Mouse (Mus musculus) lung, embryonic 14.5 days (tissue): ENCODE measurements around the gene Utp3. TPM values are rescaled to one million over a fixed set of nuclear protein-coding genes. Genes with fewer than 3 reads are reported as not detected.

Experiments used
- ATAC-seq: fragments of 200-750 bp; cut with Nextera tagmentation; 2 replicates; pipeline ENCODE4 v1.8.0; 2017; ENCODE audit warnings: mild to moderate bottlenecking, moderate TSS enrichment, moderate library complexity; ENCODE audit not compliant: insufficient read depth
- DNase-seq: peaks from one replicate; pipeline ENCODE4 v3.0.0-alpha.2; 2015
- H3K27ac ChIP-seq: fragments of 300-500 bp; sonication (generic); 2 replicates; pipeline ENCODE4 v1.5.1; 2014; ENCODE audit warnings: low read depth, mild to moderate bottlenecking, moderate library complexity
- H3K27me3 ChIP-seq: fragments of 300-500 bp; sonication (generic); 2 replicates; pipeline ENCODE4 v1.6.1; 2014; ENCODE audit warnings: low read length, control low read depth; ENCODE audit not compliant: insufficient read depth
- H3K36me3 ChIP-seq: fragments of 300-500 bp; sonication (generic); 2 replicates; pipeline ENCODE4 v1.6.1; 2014; ENCODE audit warnings: control low read depth; ENCODE audit not compliant: insufficient read depth
- H3K4me1 ChIP-seq: fragments of 300-500 bp; sonication (generic); 2 replicates; pipeline ENCODE4 v1.6.1; 2014; ENCODE audit warnings: antibody characterized with exemption, control low read depth; ENCODE audit not compliant: insufficient read depth
- H3K4me2 ChIP-seq: fragments of 300-500 bp; sonication (generic); 2 replicates; pipeline ENCODE4 v1.6.1; 2014; ENCODE audit warnings: mild to moderate bottlenecking
- H3K4me3 ChIP-seq: fragments of 300-500 bp; sonication (generic); 2 replicates; pipeline ENCODE4 v1.5.1; 2014; ENCODE audit warnings: low read depth, low read length
- H3K9ac ChIP-seq: fragments of 300-500 bp; sonication (generic); 2 replicates; pipeline ENCODE4 v1.6.1; 2014
- H3K9me3 ChIP-seq: fragments of 300-500 bp; sonication (generic); 2 replicates; pipeline ENCODE4 v1.6.1; 2016; ENCODE audit warnings: low read depth, low read length, control low read depth
- CTCF ChIP-seq: IDR thresholded peaks from 2 replicates; pipeline ENCODE4 v1.5.1; 2016; ENCODE audit warnings: antibody characterized with exemption, low read depth
- WGBS: fragments of 180-500 bp; shearing (Covaris S2); extraction: QIAGEN DNeasy Blood & Tissue Kit; methylation state at CpG from one replicate; pipeline ENCODE4 v1.1.7; 2014; 5-methylcytosine and 5-hydroxymethylcytosine counted together
- polyA plus RNA-seq: library from polyadenylated mRNA; unstranded; fragments of >200 nt; fragmentation: Nextera tagmentation; extraction: Ambion mirVana; gene quantifications from 2 replicates; pipeline ENCODE4 v1.2.1, GENCODE M21; 2014

Gene Utp3
- polyA plus RNA-seq, 1 experiment from 2014 or later, result 66.8 TPM

DNA sequence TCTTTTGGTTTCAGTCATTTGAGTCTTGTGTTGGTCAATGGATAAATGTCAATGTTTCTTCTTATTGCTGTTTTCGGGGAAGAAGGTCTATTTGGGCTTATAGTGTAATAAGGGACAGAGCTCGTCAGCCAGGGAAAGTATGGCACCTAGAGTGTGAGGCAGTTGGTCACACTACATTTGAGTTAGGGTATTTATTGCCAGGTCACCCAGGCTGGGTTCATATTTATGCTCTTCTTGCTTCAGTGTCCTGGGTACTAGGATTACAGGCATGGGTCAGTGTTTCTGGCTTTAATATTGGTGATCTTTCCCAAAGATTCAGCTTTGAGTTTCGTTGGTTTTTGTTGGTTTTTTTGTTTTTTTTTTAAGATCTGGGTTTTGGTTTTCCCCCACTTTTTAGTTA is 48.5 kb downstream of the Utp3 start:
- Histone ChIP-seq H3K27me3 (no peaks in the 10 kb centered on the region), H3K9ac (no peak overlapping the region), H3K27ac (no peak overlapping the region), H3K4me1 (no peaks in the 10 kb centered on the region), H3K4me2 (no peak overlapping the region), H3K4me3 (no peak overlapping the region), H3K9me3 (no peaks in the 10 kb centered on the region), H3K36me3 (no peaks in the 10 kb centered on the region)
- ATAC-seq (no peak), DNase-seq (no peak)
- WGBS, result 81% methylated on average over 3 of the region's 3 CpGs
- no peak for TF ChIP-seq CTCF

DNA sequence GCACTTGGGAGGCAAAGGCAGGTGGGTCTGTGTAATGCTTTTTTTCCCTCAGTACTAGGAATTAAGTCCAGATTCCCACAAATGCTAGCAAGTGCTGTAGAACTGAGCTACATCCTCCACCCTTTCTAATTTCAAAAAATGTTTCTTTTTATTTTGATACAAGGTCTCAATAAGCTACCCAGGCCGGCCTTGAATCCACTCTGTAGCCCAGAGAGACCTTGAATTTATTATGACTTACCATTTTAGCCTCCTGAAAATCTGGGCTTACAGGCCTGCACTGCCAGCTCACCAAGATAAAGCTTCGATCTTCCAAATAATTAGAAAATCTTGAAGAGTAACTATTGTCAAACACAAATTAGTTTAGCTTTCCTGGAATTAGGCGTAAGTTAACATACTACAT is 49.8 kb downstream of the Utp3 start:
- no peak overlapping the region for H3K4me2 ChIP-seq
- H3K9me3 ChIP-seq, result no peaks in the 10 kb centered on the region
- no peak overlapping the region for H3K4me3 ChIP-seq
- H3K27me3 ChIP-seq, result no peaks in the 10 kb centered on the region
- H3K27ac ChIP-seq, result no peak overlapping the region
- no peak for ATAC-seq
- DNase-seq, result no peak
- H3K9ac ChIP-seq, result no peak overlapping the region
- WGBS, result 91% methylated on average over 3 of the region's 3 CpGs
- H3K4me1 ChIP-seq, result no peaks in the 10 kb centered on the region
- no peak for TF ChIP-seq CTCF
- no peaks in the 10 kb centered on the region for H3K36me3 ChIP-seq

GRCm38 (mm10) chr5:88604641-88605358 is 50.5 kb downstream of the Utp3 start:
- Histone ChIP-seq H3K9ac (no peak overlapping the region), H3K4me3 (no peak overlapping the region), H3K9me3 (no peaks in the 10 kb centered on the region), H3K4me2 (no peak overlapping the region), H3K27ac (no peak overlapping the region), H3K36me3 (no peaks in the 10 kb centered on the region), H3K27me3 (no peaks in the 10 kb centered on the region), H3K4me1 (no peaks in the 10 kb centered on the region)
- no peak for DNase-seq
- no peak for ATAC-seq
- no peak for TF ChIP-seq CTCF
- WGBS, result 89% methylated on average over 7 of the region's 7 CpGs

Other genes starting within 250 kb of the Utp3 start
- not detected in 2 replicates for gene Prol1, start 237.2 kb upstream of the Utp3 start, polyA plus RNA-seq
- gene Amtn, start 178.4 kb upstream of the Utp3 start, polyA plus RNA-seq, result not detected in 2 replicates
- not detected in 2 replicates for gene Ambn, start 98.5 kb upstream of the Utp3 start, polyA plus RNA-seq
- gene Enam, start 66.5 kb upstream of the Utp3 start, polyA plus RNA-seq, result not detected in 2 replicates
- 0.22 TPM in 1 of 2 replicates, not detected in the other for gene Jchain, start 26.6 kb upstream of the Utp3 start, polyA plus RNA-seq
- 11.9 and 14.0 TPM in 2 replicates for gene Rufy3, start 10.6 kb downstream of the Utp3 start, polyA plus RNA-seq
- 71.4 and 73.3 TPM in 2 replicates for gene Grsf1, start 121.7 kb downstream of the Utp3 start, polyA plus RNA-seq
- 16.0 and 17.1 TPM in 2 replicates for gene Mob1b, start 166.4 kb downstream of the Utp3 start, polyA plus RNA-seq
- 61.5 and 61.7 TPM in 2 replicates for gene Dck, start 210.5 kb downstream of the Utp3 start, polyA plus RNA-seq